Mouse (Mus musculus) neutrophil, adult 59 days (primary cell): ENCODE data around the gene Pcsk1. TPM values are rescaled to one million over a fixed set of nuclear protein-coding genes. Genes with fewer than 3 reads are reported as not detected.

Experiments used
- total RNA-seq, 2 experiments: library from RNA; stranded (reverse); gene quantifications; 1 replicate in 1 of 2; 2 replicates in 1 of 2; pipeline ENCODE4 v1.2.4; 2023

Pcsk1 gene
- not detected for total RNA-seq

DNA sequence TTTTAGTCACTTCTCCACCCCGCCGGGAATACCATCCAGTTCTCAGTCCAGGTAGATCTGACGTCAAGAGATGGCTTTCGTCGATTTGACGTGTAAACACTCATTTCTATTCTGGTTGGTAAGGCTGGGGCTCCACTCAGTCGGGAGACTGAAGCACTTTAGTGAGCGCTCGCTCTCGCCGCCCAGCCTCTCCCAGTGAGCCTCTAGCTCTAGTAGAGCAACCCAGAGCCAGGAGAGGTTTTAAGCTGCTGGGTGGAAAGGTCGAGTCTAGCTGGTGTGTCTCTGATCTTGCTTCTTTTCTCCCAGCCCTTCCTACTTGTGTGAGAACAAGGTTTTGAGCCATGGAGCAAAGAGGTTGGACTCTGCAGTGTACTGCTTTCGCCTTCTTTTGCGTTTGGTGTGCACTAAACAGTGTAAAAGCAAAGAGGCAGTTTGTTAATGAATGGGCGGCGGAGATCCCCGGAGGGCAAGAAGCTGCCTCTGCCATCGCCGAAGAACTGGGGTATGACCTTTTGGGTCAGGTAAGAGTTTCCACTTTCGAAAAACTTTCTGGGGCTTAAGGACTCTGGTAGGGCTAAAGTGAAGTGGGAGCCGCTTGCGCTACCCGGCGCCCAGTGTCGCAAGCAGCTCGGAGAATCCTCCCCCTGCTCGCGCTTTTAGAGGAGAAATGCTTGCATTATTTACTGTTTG, at the start of gene Pcsk1:
TSS of gene Pcsk1 (plus strand) at position 106 of the 690 bp plus-strand sequence.

